In genomic region chr13:15464741-15465250, GRCm38 (mm10) we compare ENCODE assay signal across 7 mouse cellular contexts. TPM values are rescaled to one million over a fixed set of nuclear protein-coding genes. Genes with fewer than 3 reads are reported as not detected.
DNase-seq lines count a peak whose midpoint lies in the region; ATAC-seq and TF ChIP-seq lines count a peak whose summit lies in the region.

No protein-coding gene starts in this region.

- H3K4me3 ChIP-seq in C2C12 (ENCODE audit: insufficient read depth, poor library complexity, severe bottlenecking): peak overlapping the region; percentile 79
- peak overlapping the region; percentile 77 for H3K4me3 ChIP-seq in heart, embryonic 15.5 days
- H3K4me3 ChIP-seq in liver, embryonic 14.5 days (ENCODE audit: insufficient read depth in 1 of 2, low read depth in 2 of 2, low read length in 2 of 2): peak overlapping the region; percentile 46 to 47

- 8% methylated on average over 11 of the region's 11 CpGs for WGBS in heart, embryonic 15.5 days
- WGBS in liver, embryonic 14.5 days (ENCODE audit: insufficient replicate concordance): 8% methylated on average over 11 of the region's 11 CpGs

- peaks cover 4% of the 10 kb centered on the region; the same call in 1 of the 2 replicates for H3K4me1 ChIP-seq in heart, embryonic 15.5 days (replicated peaks)
- no peaks in the 10 kb centered on the region for H3K4me1 ChIP-seq in liver, embryonic 14.5 days (replicated peaks; ENCODE audit: control insufficient read depth in 2 of 2, insufficient read depth in 2 of 2, low read length in 1 of 2)

- H3K36me3 ChIP-seq in C2C12 (ENCODE audit: control insufficient read depth, insufficient read depth): peaks cover 4% of the 10 kb centered on the region
- H3K36me3 ChIP-seq in heart, embryonic 15.5 days: no peaks in the 10 kb centered on the region
- no peaks in the 10 kb centered on the region for H3K36me3 ChIP-seq in liver, embryonic 14.5 days (replicated peaks; ENCODE audit: control insufficient read depth, insufficient read depth, low read depth)

- H3K79me2 ChIP-seq in C2C12 (ENCODE audit: control insufficient read depth, insufficient read depth): peaks cover 61% of the 10 kb centered on the region

- H3K9me3 ChIP-seq in heart, embryonic 15.5 days (replicated peaks): no peaks in the 10 kb centered on the region
- H3K9me3 ChIP-seq in liver, embryonic 14.5 days (ENCODE audit: control insufficient read depth, low read length): no peaks in the 10 kb centered on the region

- ATAC-seq in heart, embryonic 15.5 days (replicated peaks; ENCODE audit: insufficient number of reproducible peaks, insufficient read depth, low FRiP score, low read depth): no peak
- no peak for ATAC-seq in liver, embryonic 14.5 days (ENCODE audit: insufficient read depth)

- no peak for TF ChIP-seq CTCF in C2C12 (IDR thresholded peaks at IDR 0.05; ENCODE audit: control insufficient read depth, insufficient read depth, insufficient read length)
- no peak for TF ChIP-seq CTCF in liver, embryonic 14.5 days (IDR thresholded peaks at IDR 0.05; ENCODE audit: low read depth)

- H3ac ChIP-seq in C2C12 (ENCODE audit: control insufficient read depth, insufficient read length, low read depth): peak overlapping the region; percentile 97

- TF ChIP-seq EP300 in liver, embryonic 14.5 days (IDR thresholded peaks at IDR 0.05; ENCODE audit: low read depth): no peak

- peak overlapping the region; percentile 78 for H3K9ac ChIP-seq in heart, embryonic 15.5 days
- no peak overlapping the region for H3K9ac ChIP-seq in liver, embryonic 14.5 days (replicated peaks)

- H3K27me3 ChIP-seq in C2C12 (ENCODE audit: control insufficient read depth, insufficient read depth, insufficient read length): no peaks in the 10 kb centered on the region
- H3K27me3 ChIP-seq in heart, embryonic 15.5 days: peaks cover 51% of the 10 kb centered on the region
- H3K27me3 ChIP-seq in liver, embryonic 14.5 days (ENCODE audit: control insufficient read depth, insufficient read depth, low read length): peaks cover 43% of the 10 kb centered on the region

- H3K27ac ChIP-seq in heart, embryonic 15.5 days: peak overlapping the region; percentile 91
- H3K27ac ChIP-seq in liver, embryonic 14.5 days: no peak overlapping the region

- peak overlapping the region; percentile 96 for H3K4me2 ChIP-seq in heart, embryonic 15.5 days
- peak overlapping the region; percentile 51 for H3K4me2 ChIP-seq in liver, embryonic 14.5 days (ENCODE audit: low read depth)

- peak; percentile 50 for DNase-seq in Muller cell, postnatal 12 days (ENCODE audit: inconsistent ontology term)
- no peak for DNase-seq in liver, embryonic 14.5 days (ENCODE audit: low read depth in 3 of 3, low spot score in 3 of 3)
- DNase-seq in retina, postnatal 1 day: peak; percentile 45
- DNase-seq in cerebellum, adult 8-10 months: no peak
- DNase-seq in urinary bladder, postnatal 25 days (ENCODE audit: low spot score): no peak

- H3K79me3 ChIP-seq in C2C12 (ENCODE audit: low read depth): peaks cover 49% of the 10 kb centered on the region

TF ChIP-seq in C2C12, 6 proteins besides CTCF, POLR2A, EP300 and RAD21:
- TF ChIP-seq USF1 (IDR thresholded peaks at IDR 0.05; ENCODE audit: low read depth) (no peak), MYOD1 (IDR thresholded peaks at IDR 0.05; ENCODE audit: control insufficient read depth, insufficient read length, low read depth) (no peak), MAX (IDR thresholded peaks at IDR 0.05) (no peak), FOSL1 (IDR thresholded peaks at IDR 0.05; ENCODE audit: insufficient read depth, low read length, poor library complexity, severe bottlenecking) (no peak), CEBPB (IDR thresholded peaks at IDR 0.05; ENCODE audit: low read depth) (no peak), MYOG (IDR thresholded peaks at IDR 0.05; ENCODE audit: control insufficient read depth, extremely low read depth, insufficient read length) (no peak)

RNA-seq across cellular contexts. Expression of gene Gli3, which starts 1.8 kb away (rescaled TPM):
- polyA plus RNA-seq in C2C12 (2012; fragmentation: generic; extraction: Trizol): 6.9 TPM
- 4.8 and 7.7 TPM in 2 replicates for polyA plus RNA-seq in heart, embryonic 15.5 days (2015; fragmentation: Nextera tagmentation; extraction: Ambion mirVana)
- polyA plus RNA-seq in liver, embryonic 14.5 days (2012; rRNA removed): 0.19 and 0.21 TPM in 2 replicates
- polyA plus RNA-seq in liver, embryonic 14.5 days (2014; fragmentation: Nextera tagmentation; extraction: Ambion mirVana): 0.43 and 0.44 TPM in 2 replicates

Comparison
In these comparisons a context has a peak if more than half of its experiments do, and no peak if none do; other contexts are left out.
1. DNase-seq: peak in Muller cell, postnatal 12 days (single experiment) and retina, postnatal 1 day (single experiment); none in liver, embryonic 14.5 days (0 of 3), cerebellum, adult 8-10 months (single experiment) and urinary bladder, postnatal 25 days (single experiment).
2. Peak in every context shown above with its lines, with median percentiles within 50 percentile points of each other: H3K4me3 ChIP-seq.